Mouse (Mus musculus): ENCODE results near the gene Kmt5b.

DNA sequence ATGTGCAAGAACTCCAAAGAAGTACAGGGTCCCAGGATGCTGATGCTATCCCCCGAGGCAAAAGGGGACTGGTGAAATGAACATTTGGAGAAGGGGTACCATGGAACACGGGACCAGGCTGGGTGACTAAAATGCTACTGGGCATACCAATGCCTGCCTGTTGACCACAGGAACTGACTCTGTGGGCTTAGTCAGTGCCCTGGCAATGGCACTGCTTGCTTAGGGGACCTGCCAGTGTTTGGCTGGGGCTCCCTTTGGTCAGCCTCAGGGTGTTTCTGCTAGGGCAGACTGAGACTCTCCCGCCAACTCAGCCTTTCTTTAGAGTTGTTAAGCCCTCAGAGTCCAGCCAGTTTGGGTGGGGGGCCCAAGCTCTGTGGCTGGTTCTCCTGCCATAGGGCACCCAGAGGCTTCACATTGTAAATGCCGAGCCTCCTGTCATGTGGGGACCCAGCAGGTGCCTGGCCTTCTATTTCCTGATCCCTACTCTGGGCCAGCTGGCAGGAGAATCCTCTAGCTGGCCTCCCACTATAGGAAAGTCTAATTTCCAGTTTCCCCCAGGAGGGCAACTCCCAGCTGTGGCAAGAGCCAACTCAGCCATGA lies 1.9 kb upstream of the Kmt5b start:
- TF ChIP-seq POLR2A (IDR thresholded peaks at IDR 0.05; ENCODE audit: borderline replicate concordance, low read depth, low read length) = no peak
- TF ChIP-seq CTCF (IDR thresholded peaks at IDR 0.05; ENCODE audit: low read depth, low read length) = no peak
